Mouse (Mus musculus) erythroblast, embryonic 14.5 days (primary cell): ENCODE results near the gene Acat2. TPM values are rescaled to one million over a fixed set of nuclear protein-coding genes. Genes with fewer than 3 reads are reported as not detected.
"Not testable (repeated sequence)": the region's sequence is repeated elsewhere in the genome, so short reads cannot be mapped to it uniquely, and the experiment has no call there.

Experiments
- H3K27me3 ChIP-seq: 2 replicates; pipeline ENCODE4 v1.6.1; 2012; ENCODE audit warnings: inconsistent platforms; ENCODE audit not compliant: control insufficient read depth
- H3K36me3 ChIP-seq: 2 replicates; pipeline ENCODE4 v1.6.1; 2012; ENCODE audit warnings: mild to moderate bottlenecking, inconsistent platforms; ENCODE audit not compliant: control insufficient read depth
- H3K4me1 ChIP-seq: 2 replicates; pipeline ENCODE4 v1.6.1; 2012; ENCODE audit warnings: inconsistent platforms; ENCODE audit not compliant: control insufficient read depth
- H3K4me3 ChIP-seq: replicated peaks from 2 replicates; pipeline ENCODE3; 2012; ENCODE audit warnings: moderate library complexity, mild to moderate bottlenecking, inconsistent platforms
- H3K9me3 ChIP-seq: 2 replicates; pipeline ENCODE4 v1.6.1; 2012; ENCODE audit warnings: low read length, inconsistent platforms, mixed read lengths; ENCODE audit not compliant: control insufficient read depth
- GATA1 ChIP-seq: IDR thresholded peaks from 2 replicates; pipeline ENCODE4 v1.6.1; 2012; ENCODE audit warnings: low read length, inconsistent platforms, mixed read lengths
- TAL1 ChIP-seq: IDR thresholded peaks from 3 replicates; pipeline ENCODE4 v1.6.1; 2012; ENCODE audit warnings: low read length, inconsistent platforms, mixed read lengths
- polyA plus RNA-seq: library from polyadenylated mRNA; stranded (reverse); fragments of >175 nt; gene quantifications from 2 replicates; pipeline ENCODE4 v1.2.3, GENCODE M21; 2012

The Acat2 gene
- polyA plus RNA-seq, 1 experiment, result 0.38 TPM

- peaks cover 27% of the 10 kb centered on the region for H3K4me1 ChIP-seq
- no peaks in the 10 kb centered on the region for H3K9me3 ChIP-seq
- H3K36me3 ChIP-seq, result peaks cover 72% of the 10 kb centered on the region
- TF ChIP-seq TAL1, result no peak
- no peak for TF ChIP-seq GATA1
- H3K4me3 ChIP-seq, result peak within 1 kb of the TSS; percentile 90
- no peaks in the 10 kb centered on the region for H3K27me3 ChIP-seq
Observed at GRCm38 (mm10) chr17:12915488-12915880, 45.1 kb downstream of the Acat2 start, which contains the start of gene Tcp1. TSS of gene Tcp1 (plus strand) at chr17:12915701.

- TF ChIP-seq GATA1 (no peak), TAL1 (no peak)
- Histone ChIP-seq H3K4me1 (peaks cover 12% of the 10 kb centered on the region), H3K36me3 (peaks cover 76% of the 10 kb centered on the region), H3K27me3 (no peaks in the 10 kb centered on the region), H3K9me3 (no peaks in the 10 kb centered on the region), H3K4me3 (no peak overlapping the region)
Observed at GRCm38 (mm10) chr17:12910391-12910790, 50.2 kb downstream of the Acat2 start.

DNA sequence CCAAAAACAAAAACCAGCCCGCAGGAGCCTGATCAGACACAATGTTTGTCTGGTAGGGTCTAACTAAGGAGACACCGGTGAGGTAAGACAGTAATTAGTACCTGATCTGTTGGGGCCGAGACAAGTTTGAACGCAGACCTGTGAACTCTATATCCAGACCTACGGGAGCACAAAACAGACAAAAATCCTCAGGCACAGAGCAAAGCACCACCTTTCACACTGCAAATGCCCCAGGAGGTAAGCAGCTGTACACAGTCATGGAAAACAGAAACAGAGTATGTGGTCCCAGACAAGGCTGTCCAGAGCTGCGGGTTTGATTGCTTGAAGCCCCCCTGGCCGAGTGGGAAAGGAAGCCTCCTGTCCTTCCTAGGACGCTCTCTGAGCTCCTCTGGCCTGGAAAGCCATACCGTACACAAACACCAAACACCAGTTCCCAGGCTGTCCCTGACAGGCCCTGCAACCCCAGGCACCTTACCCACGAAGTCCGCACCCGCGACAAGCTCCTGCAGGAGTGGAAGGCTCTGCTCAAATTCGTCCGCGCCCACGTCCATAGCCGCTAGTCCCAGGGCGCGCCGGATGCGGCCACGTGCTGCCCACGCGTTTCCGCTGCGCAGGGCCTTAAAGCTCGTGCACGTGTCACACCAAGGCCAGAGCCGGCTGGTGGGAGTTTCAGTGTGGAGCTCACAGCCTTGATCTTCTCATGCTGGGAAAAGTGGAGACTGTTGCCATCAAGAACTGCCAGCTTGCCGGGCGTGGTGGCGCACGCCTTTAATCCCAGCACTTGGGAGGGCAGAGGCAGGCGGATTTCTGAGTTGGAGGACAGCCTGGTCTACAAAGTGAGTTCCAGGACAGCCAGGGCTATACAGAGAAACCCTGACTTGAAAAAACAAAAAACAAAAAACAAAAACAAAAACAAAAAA, 50.9 kb downstream of the Acat2 start, which contains the start of gene Pnldc1:
Gene Pnldc1 (minus strand): TSS at position 870 of the 920 bp plus-strand sequence.
- Histone ChIP-seq H3K9me3 (no peaks in the 10 kb centered on the region), H3K4me3 (no peak within 1 kb of the TSS), H3K36me3 (peaks cover 80% of the 10 kb centered on the region), H3K4me1 (peaks cover 4% of the 10 kb centered on the region), H3K27me3 (no peaks in the 10 kb centered on the region)
- TF ChIP-seq TAL1 (no peak), GATA1 (no peak)

- H3K4me3 ChIP-seq, result no peak overlapping the region
- no peaks in the 10 kb centered on the region; the same call in 1 of the 2 replicates for H3K4me1 ChIP-seq
Observed at GRCm38 (mm10) chr17:12906436-12906835, 54.1 kb downstream of the Acat2 start.

GRCm38 (mm10) chr17:12905810-12906209, 54.7 kb downstream of the Acat2 start:
- no peaks in the 10 kb centered on the region for H3K9me3 ChIP-seq
- TF ChIP-seq GATA1 (no peak), TAL1 (no peak)
- no peaks in the 10 kb centered on the region; the same call in 1 of the 2 replicates for H3K4me1 ChIP-seq
- H3K27me3 ChIP-seq, result no peaks in the 10 kb centered on the region
- H3K36me3 ChIP-seq, result peaks cover 71% of the 10 kb centered on the region
- H3K4me3 ChIP-seq, result no peak overlapping the region

More at GRCm38 (mm10) chr17:12906436-12906835, 54.1 kb downstream of the Acat2 start:
- peaks cover 71% of the 10 kb centered on the region for H3K36me3 ChIP-seq
- H3K27me3 ChIP-seq, result no peaks in the 10 kb centered on the region
- H3K9me3 ChIP-seq, result no peaks in the 10 kb centered on the region
- TF ChIP-seq GATA1 (no peak), TAL1 (no peak)

DNA sequence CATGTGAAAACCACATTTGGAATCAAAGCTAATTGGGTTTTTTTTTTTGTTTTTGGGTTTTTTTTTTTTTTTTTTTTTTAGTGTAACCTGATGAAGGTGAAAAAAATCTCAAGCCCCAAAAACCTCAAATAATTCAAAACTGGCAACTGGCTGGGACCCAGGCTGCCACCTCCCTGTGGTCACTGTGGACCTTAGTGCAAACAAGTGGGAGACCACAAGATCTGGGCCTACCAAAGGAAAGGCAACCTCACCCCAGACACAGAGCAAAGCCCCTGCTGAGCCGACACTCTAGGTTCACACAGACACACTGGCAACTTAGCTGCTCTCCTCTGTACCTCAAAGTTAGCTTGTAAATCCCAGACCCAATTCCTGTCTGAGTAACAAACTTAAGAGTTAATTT, 56.2 kb downstream of the Acat2 start:
- no peak for TF ChIP-seq GATA1
- no peak for TF ChIP-seq TAL1
- H3K9me3 ChIP-seq, result no peaks in the 10 kb centered on the region
- no peaks in the 10 kb centered on the region for H3K27me3 ChIP-seq
- H3K4me3 ChIP-seq, result no peak overlapping the region
- no peaks in the 10 kb centered on the region for H3K4me1 ChIP-seq
- H3K36me3 ChIP-seq, result peaks cover 67% of the 10 kb centered on the region

- no peaks in the 10 kb centered on the region for H3K4me1 ChIP-seq
- no peaks in the 10 kb centered on the region for H3K27me3 ChIP-seq
- H3K4me3 ChIP-seq, result no peak overlapping the region
- H3K36me3 ChIP-seq, result peaks cover 63% of the 10 kb centered on the region
- H3K9me3 ChIP-seq, result no peaks in the 10 kb centered on the region
- TF ChIP-seq GATA1 (no peak), TAL1 (no peak)
Observed at GRCm38 (mm10) chr17:12903372-12904333, 56.9 kb downstream of the Acat2 start.

DNA sequence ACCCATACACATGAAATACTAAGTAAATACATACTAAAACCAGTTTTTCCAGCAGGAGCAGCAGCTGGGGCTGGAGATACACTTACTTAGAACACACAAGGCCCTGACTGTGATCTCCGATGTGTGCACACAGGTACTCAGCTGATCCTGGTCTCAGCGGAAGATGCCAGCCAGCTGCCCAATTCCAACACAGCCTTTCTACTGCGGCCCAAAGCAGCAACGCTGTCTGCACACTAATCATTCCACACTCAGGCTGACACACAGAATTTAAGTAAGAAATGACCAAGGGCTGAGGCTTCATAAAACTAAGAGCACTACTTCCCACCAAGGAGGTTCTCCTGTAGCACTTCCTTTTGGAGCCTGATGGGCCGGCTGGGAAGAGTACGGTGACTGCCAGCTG, 58.3 kb downstream of the Acat2 start:
- H3K36me3 ChIP-seq, result peaks cover 64% of the 10 kb centered on the region
- TF ChIP-seq TAL1, result no peak
- TF ChIP-seq GATA1, result no peak
- no peak overlapping the region for H3K4me3 ChIP-seq
- H3K4me1 ChIP-seq, result no peaks in the 10 kb centered on the region
- no peaks in the 10 kb centered on the region for H3K9me3 ChIP-seq
- no peaks in the 10 kb centered on the region for H3K27me3 ChIP-seq

DNA sequence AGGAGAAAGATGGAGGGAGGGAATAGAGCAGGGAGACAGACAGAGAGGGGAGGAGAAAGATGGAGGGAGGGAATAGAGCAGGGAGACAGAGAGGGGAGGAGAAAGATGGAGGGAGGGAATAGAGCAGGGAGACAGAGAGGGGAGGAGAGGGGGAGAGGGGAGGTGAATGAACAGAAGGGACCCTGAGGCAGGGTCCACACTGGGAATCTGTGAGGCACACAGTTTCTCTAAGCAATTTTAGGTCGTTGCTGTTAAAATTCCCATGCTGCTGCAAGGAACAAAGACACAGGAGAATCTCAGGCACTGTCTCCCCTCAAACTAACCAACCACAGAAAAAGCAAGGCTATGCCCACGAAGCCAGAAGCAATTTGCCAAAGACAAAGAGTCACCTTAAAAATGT, 61.9 kb downstream of the Acat2 start:
- not testable (repeated sequence) for H3K4me1 ChIP-seq, H3K27me3 ChIP-seq, H3K9me3 ChIP-seq, H3K4me3 ChIP-seq
- peaks cover 58% of the 10 kb centered on the region for H3K36me3 ChIP-seq
